Mouse (Mus musculus) T-helper 17 cell (primary cell): Measurements from ENCODE around the gene Spint2.

ENCODE experiments used
- in situ Hi-C, 2 experiments: fragments of 300-600 bp; cut with MboI, MseI; formaldehyde crosslinking; loops; 1 replicate in 1 of 2; 2 replicates in 1 of 2; pipeline ENCODE4 v1.15.1; 2025; ENCODE audit warnings: high pct_unique_total_duplicates in 2 of 2

Spint2 gene

DNA sequence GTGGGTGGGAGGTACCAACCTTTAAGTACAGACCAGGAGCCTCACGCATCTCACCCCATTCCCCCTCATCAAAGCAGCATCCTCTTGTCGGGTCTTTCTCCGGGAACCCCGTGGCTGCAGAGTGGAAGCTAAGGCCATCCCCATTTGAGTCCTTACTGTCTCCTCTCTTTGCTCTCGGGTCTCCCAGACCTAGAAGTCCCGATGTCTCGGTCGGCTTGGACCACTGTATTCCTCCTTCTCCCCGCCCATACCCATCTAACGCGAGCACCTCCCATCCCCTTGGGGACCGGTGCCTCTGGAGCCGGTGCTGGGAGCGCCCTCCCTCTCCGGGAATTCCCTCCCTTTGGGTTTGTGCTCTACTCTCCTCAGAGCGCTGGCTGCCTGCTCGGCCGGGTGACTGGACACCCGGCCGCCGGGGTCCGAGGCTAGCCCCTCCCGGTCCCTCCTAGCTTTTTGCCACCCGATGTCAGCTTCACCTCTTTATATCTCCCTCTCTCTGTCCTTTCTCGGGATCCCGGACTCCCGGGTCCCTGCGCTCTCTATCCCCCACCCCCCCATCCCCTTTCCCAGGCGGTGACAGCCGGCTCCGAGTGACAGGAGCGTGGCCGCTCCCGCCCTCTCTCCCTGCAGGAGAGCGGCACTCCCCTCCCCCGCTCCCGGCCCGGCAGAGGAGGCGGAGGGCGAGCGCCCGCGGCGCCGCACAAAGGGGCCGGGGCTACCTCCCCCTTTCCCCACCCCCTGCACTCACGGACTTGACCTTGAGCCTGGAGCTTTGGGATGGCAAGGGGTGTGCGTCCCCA lies 23.0 kb upstream of the Spint2 start:
- in situ Hi-C loops: no loop called here

DNA sequence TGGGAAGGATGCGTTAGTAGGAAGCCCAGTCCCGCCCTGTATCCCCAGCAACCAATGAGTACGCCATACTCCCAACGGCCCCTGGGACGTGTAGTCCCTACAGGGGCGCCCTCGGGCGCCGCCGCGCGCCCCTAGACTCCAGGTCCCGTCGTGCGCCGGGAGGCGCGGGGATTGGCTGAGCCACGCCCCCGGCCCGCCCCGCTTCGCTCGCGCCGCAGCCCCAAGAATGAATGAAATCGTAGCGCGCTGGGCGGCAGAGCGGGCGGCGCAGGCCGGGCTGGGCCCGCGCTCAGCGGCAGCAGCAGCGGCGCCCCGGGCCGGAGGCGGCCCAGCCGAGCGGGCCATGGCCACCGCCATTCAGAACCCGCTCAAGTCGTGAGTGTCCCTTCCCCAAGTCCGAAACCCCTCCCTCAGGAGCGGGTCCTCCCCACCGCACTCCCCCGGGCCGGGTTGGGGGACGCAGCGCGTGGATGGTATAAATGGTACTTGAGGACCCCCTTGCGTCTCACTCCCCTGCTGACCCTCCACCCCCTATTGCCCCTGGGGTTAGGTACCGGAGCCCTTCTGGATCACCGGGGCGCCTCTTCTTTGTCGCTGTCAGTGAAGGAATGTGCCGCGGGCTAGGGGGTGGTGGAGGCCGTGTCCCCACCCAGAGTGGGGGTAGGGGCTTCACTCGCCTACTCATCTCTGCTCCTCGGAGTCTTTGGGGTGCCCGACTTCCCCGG lies 22.2 kb upstream of the Spint2 start, which contains the start of gene Dpf1:
Gene Dpf1 (plus strand): TSS at position 214 of the 725 bp plus-strand sequence.
- in situ Hi-C loops: no loop called here

DNA sequence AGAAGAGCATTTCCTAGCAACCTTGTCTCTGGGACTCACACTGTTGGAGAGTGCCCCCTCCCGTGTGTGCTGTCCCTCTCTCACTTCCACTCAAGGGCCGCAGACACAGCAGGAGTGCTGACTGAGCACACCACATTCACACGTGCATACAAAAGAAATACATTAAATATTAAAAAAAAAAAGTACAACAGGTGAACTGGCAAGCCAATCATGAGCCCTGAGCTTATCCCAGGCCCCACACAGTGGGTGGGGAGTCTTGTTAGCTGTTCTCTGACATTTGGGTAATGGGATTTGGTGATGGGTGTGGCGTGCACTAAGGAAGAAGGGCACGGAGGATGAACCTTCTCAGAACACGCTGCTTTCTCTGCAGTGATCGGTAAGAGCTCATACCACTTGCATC lies 20.9 kb upstream of the Spint2 start:
- in situ Hi-C loops: no loop called here

DNA sequence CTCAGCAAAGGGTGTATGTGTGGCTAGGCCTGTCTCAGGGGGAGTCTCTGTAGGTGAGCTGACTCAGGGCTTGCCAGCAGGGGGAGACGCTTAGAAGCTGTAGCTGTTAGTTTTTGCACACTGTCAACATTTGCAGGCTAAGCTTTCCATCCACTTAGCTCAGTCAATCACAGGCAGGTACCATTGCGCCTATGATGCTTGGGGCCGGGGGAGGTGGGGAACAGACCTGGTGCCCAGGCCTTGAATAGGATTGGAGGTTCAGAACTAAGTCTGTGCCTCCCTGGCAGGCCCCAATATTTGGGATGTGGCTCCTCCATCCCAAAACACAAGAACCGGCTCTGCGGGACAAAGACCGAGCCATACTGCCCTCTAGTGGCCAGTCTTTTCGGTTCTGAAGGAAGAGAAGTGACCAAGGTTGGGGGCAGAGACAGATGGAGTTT lies 19.4 kb upstream of the Spint2 start:
- in situ Hi-C loops: no loop called here

DNA sequence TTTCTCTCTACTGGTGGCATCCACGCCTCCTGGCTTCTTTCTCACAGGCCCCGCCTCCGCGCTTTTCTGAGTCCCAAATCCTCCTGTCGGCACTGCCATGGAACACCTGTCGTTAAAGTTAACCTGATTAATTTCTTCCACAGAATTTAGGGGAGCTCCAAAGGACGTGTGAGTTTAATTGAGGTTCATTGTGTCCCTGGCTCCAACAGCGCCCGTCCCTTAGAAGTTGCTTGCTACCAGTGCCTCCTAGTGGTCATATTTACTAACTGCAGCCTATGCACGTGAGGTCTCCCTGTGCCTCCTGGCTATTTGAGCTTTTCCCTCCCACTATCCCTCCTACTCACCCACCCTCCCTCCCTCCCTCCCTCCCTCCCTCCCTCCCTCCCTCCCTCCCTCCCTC lies 15.3 kb upstream of the Spint2 start:
- in situ Hi-C loops: no loop called here

DNA sequence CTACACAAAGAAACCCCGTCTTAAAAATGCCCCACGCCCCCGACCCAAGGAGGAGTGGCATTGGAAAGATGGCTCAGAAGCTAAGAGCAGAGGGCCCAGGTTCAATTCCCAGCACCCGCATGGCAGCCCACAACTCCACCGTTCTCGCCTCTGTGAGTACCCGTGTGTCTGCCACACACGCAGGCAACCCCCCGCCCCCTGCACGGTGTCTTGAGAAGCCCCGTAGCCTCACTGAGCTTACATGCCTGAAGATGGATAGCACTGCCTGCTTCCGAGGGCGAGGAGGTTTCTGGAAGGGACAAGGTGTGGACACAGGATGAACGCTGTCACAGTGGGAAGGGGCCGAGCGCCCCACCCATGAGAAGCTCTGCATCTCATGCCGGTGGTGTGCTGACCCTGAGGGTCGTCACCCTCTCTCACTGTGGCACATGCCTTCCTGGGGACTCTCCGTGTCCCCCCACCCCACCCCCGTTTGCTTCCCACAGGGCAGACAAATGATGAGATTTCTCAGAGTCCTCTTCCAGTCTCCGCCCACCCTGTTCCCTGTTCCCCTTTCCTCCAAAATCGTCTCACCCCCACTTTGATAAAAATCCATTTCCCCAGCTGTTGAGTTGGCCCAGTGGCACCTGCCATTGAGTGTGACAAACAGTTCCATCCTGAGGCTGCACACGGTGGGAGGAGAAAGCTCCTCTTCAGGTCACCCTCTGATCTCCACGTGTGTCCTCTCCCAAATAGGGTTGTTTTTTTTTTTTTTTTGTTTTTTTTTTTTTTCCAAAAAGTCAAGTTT lies 14.3 kb upstream of the Spint2 start:
- in situ Hi-C loops: no loop called here

DNA sequence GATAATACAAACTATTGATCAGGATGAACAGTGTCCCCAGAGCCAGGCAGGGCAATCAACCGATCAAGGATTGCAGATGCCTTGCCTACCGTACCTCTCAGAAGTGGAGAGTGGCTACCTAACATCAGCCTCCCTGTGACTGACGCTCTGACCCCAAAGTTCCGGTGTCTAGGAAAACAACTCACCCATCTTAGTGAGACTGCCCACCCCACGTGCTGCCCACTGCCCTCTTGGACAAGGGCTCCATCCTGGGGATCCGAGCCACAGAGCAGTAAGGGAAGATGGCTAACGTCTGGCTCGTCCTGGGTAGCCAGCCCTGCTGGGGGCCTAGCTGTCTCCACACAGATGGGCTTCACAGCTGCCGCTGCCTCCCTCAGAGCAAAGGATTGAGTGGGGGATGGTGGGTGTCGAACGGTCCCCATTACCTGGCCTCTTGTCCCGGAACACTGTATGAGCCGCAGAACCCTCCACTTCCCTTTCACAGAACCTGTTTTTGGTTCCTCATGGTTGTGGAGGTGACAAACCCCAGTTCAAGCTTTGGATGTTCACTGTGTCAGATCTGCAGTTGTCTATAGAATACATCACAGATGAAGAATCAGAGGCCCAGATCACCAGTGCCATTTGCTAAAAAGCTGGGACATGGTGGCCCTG lies 12.5 kb upstream of the Spint2 start:
- in situ Hi-C loops: no loop called here

DNA sequence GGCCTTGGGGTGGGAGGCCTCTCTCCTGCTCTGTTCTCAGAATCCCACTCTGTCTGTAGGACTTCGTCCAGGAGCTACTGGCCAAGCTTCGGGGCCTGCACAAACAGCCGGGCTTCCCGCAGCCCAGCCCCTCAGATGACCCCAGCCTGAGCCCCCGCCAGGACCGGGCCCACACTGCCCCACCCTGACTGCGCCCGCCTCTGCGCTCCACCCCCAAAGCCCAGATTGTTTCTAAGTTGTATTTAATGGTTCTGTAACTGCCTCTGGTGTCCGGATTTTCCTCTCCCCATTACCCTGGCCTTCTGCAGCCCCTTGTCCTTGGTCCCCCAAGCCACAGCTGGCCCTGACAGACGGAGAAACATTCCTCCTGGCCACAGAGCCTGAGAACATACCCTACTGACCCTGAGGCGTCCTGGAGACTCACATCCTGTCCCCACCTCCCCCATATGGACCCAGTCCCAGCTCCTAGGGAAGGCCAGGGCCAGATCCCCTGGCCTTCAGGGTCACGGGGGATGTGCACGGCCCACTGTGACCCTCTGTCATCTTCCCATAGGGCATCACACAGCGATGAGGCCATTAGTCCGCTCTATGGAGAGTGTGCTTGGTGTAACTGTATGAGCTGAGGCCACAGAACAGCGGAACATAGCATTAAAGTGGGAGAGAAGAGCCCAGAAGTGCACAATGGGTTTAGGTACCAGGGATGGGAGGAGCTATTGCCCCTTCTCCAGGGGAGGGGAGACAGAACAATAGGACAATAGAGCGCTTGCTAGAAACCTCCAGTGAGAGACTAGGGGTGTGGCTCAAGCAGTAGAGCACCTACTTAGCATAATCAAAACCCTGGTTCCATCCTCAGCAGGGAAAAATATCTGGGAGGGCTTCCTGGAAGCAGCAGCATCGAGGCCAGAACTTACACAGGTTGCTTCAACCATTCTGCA lies 11.7 kb upstream of the Spint2 start:
- in situ Hi-C loops: no loop called here

DNA sequence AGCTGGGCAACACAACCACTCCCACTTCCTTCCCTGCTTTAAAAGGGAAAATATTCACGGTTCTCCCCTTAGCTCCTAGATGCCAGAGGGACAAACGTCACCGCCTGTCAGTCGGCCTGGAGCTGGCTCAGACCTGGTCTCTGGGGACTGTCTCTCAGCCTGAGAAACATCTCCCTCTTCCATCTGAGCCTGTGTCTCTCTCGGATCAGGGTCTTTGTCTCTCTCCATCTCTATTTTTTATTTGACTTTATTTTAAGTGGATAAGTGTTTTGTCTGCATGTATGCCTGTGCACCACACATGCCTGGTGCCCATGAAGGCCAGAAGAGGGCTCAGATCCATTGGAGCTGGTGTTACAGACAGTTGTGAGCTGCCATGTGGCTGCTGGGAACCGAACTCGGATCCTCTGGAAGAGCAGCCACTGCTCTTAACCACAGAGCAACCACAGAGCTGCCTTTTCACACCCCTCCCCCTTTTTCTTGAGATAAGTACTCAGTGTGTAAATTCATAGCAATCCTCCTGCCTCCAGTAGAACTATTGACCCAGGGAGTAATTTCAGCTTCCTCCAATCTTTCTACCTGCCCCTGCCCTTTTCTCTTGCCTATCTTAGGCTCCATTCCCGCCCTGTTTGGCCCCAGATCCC lies 10.9 kb upstream of the Spint2 start:
- in situ Hi-C loops: no loop called here

DNA sequence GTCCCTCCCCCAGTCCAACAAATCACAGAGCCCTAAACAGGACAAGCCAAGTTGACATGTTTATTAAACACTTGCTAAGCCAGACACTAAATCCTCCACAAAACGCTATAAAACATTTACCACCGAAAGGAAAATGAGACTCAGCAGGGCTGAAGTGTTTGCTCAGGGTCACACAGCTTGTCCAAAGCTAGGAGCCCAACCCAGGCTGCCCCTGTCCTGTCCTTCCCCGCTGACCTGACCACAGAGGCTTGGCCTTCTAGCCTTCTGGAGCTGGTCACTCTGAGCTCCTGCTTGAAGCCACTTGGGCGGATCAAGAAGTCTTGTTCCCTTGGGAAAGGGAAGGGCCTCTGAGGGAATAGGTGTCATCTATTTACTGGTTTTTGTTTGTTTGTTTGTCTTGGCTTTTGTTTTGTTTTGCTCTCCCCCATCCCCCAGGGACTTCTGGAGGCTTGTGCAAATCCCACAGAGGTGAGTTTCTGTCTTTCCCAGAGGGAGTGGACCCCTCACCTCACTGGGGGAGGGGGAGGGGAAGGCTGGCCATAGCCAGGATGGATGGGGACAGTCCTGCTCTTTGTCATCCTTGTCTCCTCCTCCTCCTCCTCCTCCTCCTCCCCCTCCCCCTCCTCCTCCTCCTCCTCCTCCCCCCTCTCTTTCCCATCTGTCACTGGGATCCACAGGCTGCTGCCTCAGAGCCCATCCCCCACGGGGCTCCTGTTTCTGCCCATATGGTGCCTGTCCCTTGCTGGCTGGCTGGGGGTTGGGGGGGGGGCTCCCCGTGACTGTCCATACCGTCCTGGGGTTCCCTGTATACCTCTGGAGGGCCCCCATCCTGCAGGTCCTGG lies 10.1 kb upstream of the Spint2 start:
- in situ Hi-C loops: no loop called here

DNA sequence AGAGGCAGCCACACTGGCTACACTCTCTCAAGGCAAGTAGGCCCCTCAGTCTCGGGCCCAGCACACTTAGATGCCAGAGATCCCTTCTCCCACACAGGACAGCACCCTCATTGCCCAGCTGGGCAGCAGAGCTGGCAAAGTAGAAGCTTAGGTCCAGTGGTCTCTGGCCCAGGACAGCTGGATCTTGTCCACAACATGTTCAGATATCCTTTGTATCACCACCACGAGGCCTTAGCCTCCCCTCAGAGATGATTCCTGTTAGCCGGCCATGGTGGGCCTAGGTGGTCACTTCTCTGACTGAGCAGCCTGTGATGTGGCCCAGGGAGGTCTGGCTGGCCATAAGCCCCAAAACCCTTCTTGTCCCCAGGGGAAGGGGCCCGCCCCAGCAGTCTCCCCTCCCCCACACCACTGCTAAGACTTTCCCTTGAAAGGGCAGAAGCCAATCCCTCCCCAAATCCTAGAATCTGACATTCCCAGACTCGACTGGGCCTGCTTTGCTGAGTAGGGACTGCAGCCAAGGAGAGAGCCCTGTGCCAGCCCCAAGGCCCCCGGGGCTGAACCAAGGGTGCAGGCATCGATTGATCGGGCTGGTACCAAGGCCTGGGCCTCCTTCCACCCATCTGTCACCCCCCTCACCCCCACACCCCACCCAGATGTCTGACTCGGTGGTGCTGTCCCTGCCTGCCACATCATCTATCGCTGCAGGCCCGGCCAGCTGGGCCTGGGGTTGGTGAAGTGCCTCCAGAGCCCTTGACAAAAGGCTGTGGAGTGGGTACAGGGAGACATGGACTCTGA lies 9.2 kb upstream of the Spint2 start:
- in situ Hi-C loops: no loop called here

DNA sequence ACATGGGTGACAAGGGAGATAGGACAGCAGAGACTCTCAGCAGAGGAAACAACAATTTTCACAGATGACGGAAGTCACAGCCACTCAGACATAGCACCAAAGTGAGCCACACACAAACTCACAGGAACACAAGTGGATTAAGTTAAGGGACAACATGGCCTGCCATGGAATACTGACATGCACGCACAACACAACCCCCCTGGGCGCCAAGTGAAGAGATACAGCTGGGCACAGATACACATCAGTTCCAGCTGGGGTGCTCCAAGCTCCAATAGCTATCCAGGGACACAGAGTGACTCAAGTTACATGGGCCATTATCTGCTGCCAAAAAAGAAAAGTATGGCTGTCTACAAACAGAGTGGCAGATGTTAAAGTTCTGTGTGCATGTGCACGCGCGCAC lies 8.1 kb upstream of the Spint2 start:
- in situ Hi-C loops: no loop called here

DNA sequence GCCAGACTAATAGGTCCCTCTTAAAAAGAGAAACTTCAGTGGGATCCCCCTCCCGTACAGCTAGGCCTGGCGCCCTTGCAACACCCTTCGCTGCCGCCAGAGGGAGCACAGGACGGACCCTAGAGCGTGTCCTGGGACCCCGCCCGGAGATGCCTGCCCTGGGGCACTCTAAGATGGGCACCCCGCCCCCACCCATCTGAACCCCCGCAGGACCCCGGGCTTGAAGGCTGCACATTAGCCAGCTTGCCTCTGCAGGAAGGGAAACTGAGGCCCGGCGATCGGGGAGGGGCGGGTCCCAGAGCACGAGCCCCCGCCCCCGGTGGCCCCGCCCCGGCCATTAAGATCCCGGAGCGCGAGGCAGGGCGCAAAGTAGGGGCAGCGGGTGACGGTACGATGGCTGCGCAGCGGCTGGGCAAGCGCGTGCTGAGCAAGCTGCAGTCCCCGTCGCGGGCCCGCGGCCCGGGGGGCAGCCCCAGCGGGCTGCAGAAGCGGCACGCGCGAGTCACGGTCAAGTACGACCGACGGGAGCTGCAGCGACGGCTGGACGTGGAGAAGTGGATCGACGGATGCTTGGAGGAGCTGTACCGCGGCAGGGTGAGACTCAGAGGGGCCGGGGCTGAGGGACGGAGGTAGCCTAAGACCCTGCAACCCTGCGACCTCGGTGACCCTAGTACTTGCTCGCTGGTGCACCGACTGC lies 7.4 kb upstream of the Spint2 start, which contains the start of gene Ppp1r14a:
Gene Ppp1r14a (plus strand): TSS at position 367 of the 697 bp plus-strand sequence.
- in situ Hi-C loops: no loop called here

DNA sequence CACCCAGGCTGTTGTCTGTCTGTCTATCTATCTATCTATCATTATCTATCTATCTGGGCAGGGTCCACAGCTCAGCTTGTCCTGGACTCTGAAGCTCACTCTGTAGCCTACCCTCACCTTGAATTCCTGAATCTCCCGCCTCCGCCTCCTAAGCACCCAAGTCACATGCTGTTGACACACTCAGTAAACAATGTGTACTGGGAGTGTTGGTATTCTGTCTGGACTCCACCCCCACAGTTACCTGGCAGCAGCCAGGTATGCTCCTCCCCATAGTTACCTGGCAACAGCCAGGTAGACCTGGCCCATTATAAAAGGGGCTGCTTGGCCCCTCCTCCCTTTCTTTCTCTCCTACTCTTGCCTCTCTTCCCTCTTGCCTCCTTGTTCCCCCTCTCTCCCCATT lies 6.4 kb upstream of the Spint2 start:
- in situ Hi-C loops: no loop called here

DNA sequence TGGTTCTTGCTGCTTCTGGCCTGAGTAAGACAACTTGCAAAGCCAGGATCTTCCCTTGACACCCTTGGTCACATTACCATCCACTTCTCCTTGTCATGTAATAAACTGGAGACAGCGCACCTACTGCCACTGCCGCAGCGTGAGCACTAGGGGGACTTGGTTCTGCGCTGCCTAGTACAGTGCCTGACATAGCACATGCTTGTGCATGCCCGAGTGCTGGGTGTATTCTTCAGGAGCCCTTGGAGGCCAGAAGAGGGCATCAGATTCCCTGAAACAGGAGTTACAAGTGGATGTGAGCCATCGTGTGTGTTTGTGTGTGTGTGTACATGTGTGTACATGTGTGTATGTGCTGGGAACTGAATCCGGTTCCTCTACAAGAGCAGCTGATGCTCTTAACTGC lies 5.8 kb upstream of the Spint2 start:
- in situ Hi-C loops: no loop called here

DNA sequence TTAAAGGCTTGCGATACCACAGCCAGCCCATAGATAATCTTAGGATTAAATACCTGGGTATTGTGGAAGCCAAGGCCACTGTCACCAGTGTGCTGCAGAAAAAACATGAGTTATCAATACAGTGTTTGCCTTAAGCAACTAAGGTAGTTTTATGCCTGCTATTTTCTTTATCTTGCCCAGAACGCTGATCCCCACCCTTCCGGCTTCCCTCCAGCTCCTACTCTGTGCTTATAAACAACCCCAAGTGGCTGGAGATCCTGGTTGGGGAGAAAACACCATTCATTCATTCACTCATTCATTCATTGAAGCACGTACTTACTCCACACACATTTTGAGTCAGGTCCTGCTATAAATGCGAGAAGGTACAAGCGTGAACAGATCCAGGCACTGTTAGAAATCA lies 2.8 kb upstream of the Spint2 start:
- in situ Hi-C loops: no loop called here

DNA sequence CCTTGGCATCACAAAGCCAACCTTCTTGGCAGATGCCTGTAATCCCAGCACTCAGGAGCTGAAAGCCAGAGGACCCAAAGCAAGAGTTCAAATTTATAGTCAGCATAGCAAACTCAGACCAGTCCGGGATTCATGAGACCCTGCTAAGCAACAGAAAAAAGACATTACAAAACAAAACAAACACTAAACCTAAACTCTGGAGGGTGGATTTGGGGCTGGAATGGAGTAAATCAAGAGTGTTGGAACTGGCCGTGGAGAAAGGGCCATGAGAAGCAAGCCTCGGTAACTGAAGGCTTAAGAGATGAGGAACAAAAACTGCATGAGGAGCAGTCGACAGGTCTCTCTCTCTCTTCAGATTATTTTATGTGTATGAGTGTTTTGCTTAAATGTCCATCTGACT lies 2.2 kb upstream of the Spint2 start:
- in situ Hi-C loops: no loop called here
